Mouse (Mus musculus) testis, adult 2 months (tissue): ENCODE data around the gene Tulp2. TPM values are rescaled to one million over a fixed set of nuclear protein-coding genes. Genes with fewer than 3 reads are reported as not detected.

ENCODE experiments used
- H3K27ac ChIP-seq: fragments of 200-500 bp; 2 replicates; pipeline ENCODE4 v1.5.1; 2012; ENCODE audit warnings: low read depth, low read length; ENCODE audit not compliant: control insufficient read depth, insufficient read depth
- H3K27me3 ChIP-seq: fragments of 200-500 bp; 2 replicates; pipeline ENCODE4 v1.6.1; 2012; ENCODE audit warnings: mild to moderate bottlenecking, low read length, moderate library complexity; ENCODE audit not compliant: control insufficient read depth, insufficient read depth
- H3K36me3 ChIP-seq: fragments of 200-500 bp; 2 replicates; pipeline ENCODE4 v1.6.1; 2012; ENCODE audit warnings: mild to moderate bottlenecking, low read length; ENCODE audit not compliant: control insufficient read depth, insufficient read depth
- H3K4me1 ChIP-seq: fragments of 200-500 bp; 2 replicates; pipeline ENCODE4 v1.6.1; 2012; ENCODE audit warnings: low read length; ENCODE audit not compliant: control insufficient read depth, insufficient read depth
- H3K4me3 ChIP-seq: fragments of 200-500 bp; 2 replicates; pipeline ENCODE4 v1.5.1; 2012; ENCODE audit warnings: low read depth, mild to moderate bottlenecking, low read length, moderate library complexity, mixed read lengths; ENCODE audit not compliant: control insufficient read depth
- CTCF ChIP-seq: fragments of 200-500 bp; IDR thresholded peaks from 2 replicates; pipeline ENCODE4 v1.5.1; 2012; ENCODE audit warnings: low read depth, mild to moderate bottlenecking, inconsistent platforms, low read length, moderate library complexity; ENCODE audit not compliant: control insufficient read depth, insufficient read depth, insufficient replicate concordance
- POLR2A ChIP-seq: fragments of 200-500 bp; IDR thresholded peaks from 2 replicates; pipeline ENCODE4 v1.6.1; 2012; ENCODE audit warnings: low read depth, mild to moderate bottlenecking, inconsistent platforms, low read length, moderate library complexity; ENCODE audit not compliant: control insufficient read depth
- polyA plus RNA-seq: library from polyadenylated mRNA; depleted of rRNA; stranded (reverse); fragments of >200 nt; gene quantifications from 2 replicates; pipeline ENCODE4 v1.2.3, GENCODE M21; 2012

Tulp2 gene
- polyA plus RNA-seq, 1 experiment, result 879 TPM

- no peaks in the 10 kb centered on the region for H3K36me3 ChIP-seq
- H3K27ac ChIP-seq, result no peak overlapping the region
- H3K27me3 ChIP-seq, result no peaks in the 10 kb centered on the region
- H3K4me1 ChIP-seq, result peaks cover 2% of the 10 kb centered on the region
- H3K4me3 ChIP-seq, result no peak overlapping the region
- TF ChIP-seq POLR2A (no peak), CTCF (no peak)
These were observed 9.1 kb downstream of the Tulp2 start for GRCm38 (mm10) chr7:45490822-45491221.

- no peak overlapping the region for H3K4me3 ChIP-seq
- TF ChIP-seq POLR2A (no peak), CTCF (no peak)
- H3K27ac ChIP-seq, result no peak overlapping the region
These were observed 9.6 kb downstream of the Tulp2 start for GRCm38 (mm10) chr7:45491264-45491663.

GRCm38 (mm10) chr7:45492225-45492844, 10.7 kb downstream of the Tulp2 start:
- TF ChIP-seq POLR2A (no peak), CTCF (no peak)
- Histone ChIP-seq H3K27ac (no peak overlapping the region), H3K4me3 (no peak overlapping the region), H3K36me3 (no peaks in the 10 kb centered on the region), H3K4me1 (peaks cover 2% of the 10 kb centered on the region), H3K27me3 (no peaks in the 10 kb centered on the region)

More at GRCm38 (mm10) chr7:45491264-45491663, 9.6 kb downstream of the Tulp2 start:
- Histone ChIP-seq H3K27me3 (no peaks in the 10 kb centered on the region), H3K36me3 (no peaks in the 10 kb centered on the region), H3K4me1 (peaks cover 2% of the 10 kb centered on the region)

GRCm38 (mm10) chr7:45492951-45493350, 11.3 kb downstream of the Tulp2 start:
- TF ChIP-seq CTCF (no peak), POLR2A (no peak)

GRCm38 (mm10) chr7:45494548-45494947, 12.9 kb downstream of the Tulp2 start:
- H3K36me3 ChIP-seq, result no peaks in the 10 kb centered on the region

More at GRCm38 (mm10) chr7:45492951-45493350, 11.3 kb downstream of the Tulp2 start:
- Histone ChIP-seq H3K27ac (no peak overlapping the region), H3K36me3 (no peaks in the 10 kb centered on the region), H3K4me3 (no peak overlapping the region), H3K27me3 (no peaks in the 10 kb centered on the region), H3K4me1 (peaks cover 2% of the 10 kb centered on the region)

GRCm38 (mm10) chr7:45498427-45498826, 16.8 kb downstream of the Tulp2 start:
- Histone ChIP-seq H3K4me3 (no peak overlapping the region), H3K27me3 (no peaks in the 10 kb centered on the region), H3K36me3 (no peaks in the 10 kb centered on the region), H3K27ac (no peak overlapping the region), H3K4me1 (no peaks in the 10 kb centered on the region)
- no peak for TF ChIP-seq POLR2A

More at GRCm38 (mm10) chr7:45494548-45494947, 12.9 kb downstream of the Tulp2 start:
- Histone ChIP-seq H3K4me3 (no peak overlapping the region), H3K4me1 (no peaks in the 10 kb centered on the region), H3K27me3 (no peaks in the 10 kb centered on the region), H3K27ac (no peak overlapping the region)
- TF ChIP-seq CTCF (no peak), POLR2A (no peak)

GRCm38 (mm10) chr7:45507583-45507982, 25.9 kb downstream of the Tulp2 start:
- TF ChIP-seq POLR2A (no peak), CTCF (no peak)
- Histone ChIP-seq H3K27ac (no peak overlapping the region), H3K4me3 (no peak overlapping the region), H3K4me1 (peaks cover 14% of the 10 kb centered on the region), H3K36me3 (no peaks in the 10 kb centered on the region), H3K27me3 (no peaks in the 10 kb centered on the region)
